Mouse (Mus musculus): ENCODE data around the gene Gp1bb.
A peak's percentile ranks its signal among the peaks of the same experiment; 100 is the strongest.

The Gp1bb gene

DNA sequence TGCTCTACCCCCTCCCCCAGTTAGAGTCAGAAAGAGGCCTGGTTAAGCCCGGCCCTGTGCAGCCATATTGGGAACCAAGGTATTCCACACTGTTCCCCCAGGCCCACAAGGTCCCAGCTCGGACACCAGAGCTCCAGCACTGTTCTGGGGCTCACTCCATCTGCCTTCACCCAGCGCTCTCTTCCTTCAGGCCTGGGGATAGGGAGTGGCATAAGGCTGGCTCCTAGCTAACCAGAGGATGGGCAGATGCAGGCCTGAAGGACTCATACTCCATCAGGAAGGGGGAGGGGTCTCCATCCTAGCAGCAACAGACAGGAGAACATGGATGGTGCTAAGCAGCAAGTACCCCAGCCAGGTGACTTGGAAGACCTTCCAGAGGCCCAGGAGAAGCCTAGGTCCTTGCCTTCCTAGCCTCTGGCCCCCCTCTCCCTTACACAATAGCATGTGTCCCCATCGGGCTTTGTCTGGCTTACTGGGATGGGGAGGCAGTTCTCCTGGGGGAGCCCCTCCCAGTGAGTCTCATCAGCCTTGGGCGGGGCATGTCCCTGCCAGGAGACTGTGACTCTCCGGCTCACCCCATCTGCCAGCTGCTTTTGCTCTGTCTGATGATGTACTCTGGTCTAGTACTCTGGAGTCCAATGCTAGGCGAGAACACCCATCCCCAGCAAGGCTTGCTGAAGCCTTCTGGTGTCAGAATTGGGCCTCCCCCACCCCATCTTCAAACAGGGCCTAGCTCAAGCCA is 6.2 kb upstream of the Gp1bb start:
- peak; percentile 57 for DNase-seq

DNA sequence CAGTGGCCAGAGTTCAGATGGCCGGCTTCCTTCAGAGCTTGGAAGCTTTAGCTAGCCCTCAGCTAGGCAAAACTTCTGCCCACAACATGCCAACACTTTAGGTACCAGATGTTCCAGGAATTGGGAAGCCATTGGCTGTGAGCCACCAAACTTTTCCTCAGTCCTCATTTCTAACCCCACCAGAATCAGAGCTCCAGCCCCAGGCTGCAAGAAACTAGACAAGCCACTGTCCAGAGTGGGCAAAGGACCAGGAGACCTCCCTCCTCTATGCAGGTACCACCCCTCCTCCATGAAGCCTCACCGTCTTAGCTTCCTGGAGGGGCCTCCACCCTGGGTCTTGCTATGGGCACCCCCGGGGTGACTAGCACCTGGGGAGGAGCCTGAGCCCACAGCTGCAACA is 5.0 kb upstream of the Gp1bb start:
- peak; percentile 75 for DNase-seq

DNA sequence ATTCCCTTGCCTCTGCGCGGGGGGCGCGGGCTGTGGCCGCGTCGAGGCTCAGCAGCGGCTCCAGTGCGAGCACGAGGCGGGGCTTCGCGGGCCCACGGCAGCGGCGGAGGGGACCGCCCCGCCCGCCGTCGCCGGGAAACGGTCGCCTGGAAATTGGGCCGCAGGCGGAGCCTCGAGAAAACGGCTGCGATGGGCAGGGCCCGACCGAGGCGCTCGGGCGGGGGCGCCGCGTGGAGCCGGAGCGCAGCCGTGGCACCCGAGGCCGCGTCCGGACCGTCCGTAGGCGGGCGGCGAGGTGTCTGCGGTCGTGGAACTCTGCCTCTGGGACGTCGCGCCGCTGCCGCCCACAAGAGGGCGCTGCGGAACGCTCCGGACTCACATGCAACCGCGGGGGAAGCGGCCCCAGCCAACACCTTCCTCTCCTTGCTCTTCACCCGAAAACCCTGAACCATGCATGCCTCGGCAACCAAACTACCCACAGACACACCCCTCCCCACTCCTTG is 4.2 kb upstream of the Gp1bb start, which contains the start of gene Gm49601:
TSS of gene Gm49601 (minus strand) at position 52 of the 503 bp plus-strand sequence.
- peak; percentile 90 for DNase-seq

DNA sequence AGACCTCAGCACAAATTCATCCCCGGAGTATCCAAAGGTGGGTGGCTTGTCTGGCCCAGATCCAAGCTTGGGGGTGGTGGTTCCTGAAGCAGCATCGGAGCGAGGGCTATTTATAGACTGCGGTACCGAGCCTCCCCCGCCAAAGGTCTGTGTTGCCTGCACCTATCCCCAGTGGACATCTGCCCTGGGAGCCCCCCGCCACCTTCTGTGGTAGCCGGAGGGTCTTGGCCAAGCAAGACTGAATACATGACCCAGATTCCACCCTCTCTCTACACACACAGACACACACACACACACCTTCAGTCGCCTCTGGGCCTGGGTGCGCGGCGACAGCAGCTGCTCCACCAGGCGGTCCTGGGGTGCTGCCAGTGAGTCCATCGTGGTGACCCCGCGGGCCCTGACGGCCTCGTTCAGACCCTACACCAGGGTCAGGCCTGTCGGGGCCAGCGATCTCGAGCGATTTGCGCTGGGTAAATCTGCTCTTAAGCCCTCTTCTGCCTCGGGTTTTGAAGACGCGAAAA is 3.6 kb upstream of the Gp1bb start:
- peak; percentile 76 for DNase-seq

DNA sequence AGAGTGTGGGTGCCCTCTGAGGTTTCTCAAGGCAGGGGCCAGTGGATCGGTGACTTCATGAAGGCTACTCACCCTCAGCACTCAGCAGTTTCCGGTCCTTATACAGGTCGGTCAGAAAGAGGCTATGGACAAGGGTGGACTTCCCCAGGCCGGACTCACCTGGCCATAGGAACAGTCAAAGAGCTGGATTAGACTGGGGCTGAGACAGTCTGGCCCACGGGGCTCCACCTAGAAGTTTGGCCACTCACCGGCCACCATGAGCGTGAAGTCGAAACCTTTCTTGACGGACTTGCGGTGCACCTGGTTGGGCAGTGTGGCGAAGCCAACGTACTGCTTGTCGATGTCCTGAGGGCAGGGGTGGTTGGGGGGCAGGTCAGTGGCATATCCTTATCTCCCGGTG is 2.9 kb upstream of the Gp1bb start:
- DNase-seq: peak; percentile 48

DNA sequence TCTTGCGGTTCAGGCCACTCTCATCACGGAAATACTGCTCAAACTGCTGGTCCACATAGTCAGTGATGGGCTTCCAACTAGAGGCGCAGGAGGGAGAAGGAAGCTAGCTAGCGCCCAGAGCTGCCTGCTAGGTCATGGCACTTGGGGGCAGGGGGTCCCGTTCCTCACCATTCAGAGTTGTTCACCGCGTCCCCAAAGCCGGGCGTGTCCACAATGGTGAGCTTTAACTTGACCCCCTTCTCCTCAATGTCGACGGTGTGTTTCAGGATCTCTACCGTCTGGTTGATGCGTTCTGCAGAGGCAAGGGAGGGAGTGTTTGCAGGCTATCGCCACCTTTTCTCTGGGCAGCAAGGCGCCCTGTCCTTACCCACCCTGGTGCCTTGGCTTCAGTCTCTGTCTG is 2.4 kb upstream of the Gp1bb start:
- DNase-seq: no peak

DNA sequence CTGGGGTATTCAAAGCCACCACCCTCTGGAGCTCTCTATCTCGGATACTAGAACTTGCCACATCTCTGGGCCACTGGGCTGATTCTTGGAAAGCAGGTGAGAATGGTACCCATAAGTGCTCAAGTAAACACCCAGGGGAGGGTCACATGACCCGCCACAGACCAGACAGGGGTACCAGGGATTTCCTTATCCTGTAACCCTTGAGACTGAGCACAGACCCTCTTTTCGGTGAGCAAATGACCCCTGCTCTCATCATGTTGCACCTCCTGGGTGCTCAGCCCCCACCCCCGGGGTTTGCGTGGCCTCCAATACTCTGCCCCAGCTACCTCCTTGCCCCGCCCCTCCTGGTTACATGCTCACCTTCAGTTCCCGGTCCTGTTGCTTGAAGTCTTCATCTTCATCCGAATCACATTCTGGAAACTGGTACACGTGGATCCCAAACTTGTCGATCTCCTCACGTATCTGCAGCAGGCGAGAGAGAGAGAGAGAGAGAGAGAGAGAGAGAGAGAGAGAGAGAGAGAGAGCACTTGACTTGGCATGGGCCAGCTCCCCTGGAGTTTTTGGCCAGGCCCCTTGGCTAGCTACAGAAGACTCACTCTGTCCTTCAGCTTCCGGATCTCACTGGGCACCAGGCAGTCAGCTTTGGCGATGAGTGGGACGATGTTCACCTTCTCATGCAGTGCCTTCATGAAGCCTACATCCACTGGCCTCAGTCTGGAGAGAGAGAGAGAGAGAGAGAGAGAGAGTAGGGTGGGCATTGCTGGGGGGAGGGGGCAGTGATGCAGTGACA is 1.7 kb upstream of the Gp1bb start:
- peak; percentile 62 for DNase-seq

DNA sequence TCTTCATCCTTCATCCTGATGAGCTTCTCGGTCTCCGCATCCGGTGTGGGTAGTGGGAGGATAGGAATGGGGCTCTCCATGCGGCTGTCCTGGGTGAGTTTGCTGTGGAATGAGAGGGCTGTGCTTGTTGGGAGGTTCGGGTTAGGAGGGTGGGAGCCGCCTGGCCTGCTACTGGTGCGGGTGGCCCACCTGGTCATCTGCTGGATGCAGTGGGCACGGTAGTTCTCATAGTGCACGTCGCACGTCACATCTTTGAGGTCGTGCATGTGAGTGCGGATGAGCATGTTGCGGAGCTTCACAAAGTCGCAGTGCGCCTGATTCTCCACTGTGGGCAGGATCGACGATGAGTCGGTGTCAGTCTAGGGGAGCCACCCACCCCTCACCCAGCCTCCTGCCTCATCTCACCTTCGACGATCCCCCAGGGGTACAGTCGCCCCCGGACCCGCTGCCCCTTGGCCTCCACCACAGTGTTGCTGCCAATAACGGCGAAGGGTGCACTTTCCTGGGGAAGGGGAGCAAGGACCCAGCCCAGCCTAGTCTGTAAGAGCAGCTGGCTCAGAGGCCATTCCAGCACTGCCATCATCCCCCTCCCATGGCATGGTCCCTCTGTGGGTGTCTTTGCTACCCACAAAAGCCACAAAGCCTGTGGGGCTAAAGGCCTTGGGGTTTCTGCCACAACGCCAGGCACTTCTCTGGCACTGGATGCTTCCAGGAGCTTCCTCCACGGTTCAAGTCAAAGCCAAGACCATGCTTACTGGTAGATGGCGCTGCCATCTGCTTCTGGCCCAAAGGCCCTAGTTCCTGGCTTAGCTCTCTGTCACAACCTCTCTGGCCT is 930 bp upstream of the Gp1bb start:
- DNase-seq: no peak

DNA sequence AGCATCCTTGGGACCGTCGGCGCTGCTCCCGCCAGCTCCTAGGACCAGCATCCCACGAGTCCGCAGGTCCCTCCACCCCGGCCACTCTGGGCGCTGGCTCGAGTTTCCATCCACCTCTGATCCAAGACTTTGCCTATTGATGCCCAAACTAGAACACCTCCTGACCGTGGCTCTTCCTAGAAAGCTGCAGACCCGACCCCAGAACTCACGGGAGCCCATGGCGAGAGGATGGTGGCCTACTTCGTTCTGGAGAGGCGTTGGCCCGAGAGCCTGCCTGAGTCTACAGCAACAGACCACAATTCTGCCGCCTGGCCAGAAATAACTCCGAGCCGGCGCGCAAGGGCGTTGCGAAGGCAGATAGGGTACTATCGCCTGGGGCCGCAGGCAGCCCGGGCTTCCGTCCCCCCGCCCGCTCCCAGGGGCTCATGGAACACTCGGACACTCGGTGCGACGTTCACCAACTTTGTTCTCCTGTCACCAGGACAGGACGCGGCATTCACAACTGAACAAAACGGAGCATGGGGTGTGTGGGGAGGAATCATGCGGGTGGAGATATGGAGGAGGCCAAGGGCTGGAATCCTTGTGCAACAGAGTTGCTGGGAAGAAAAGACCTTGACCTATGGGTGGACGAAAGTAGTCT is 721 bp downstream of the Gp1bb start:
- DNase-seq: peak; percentile 35

DNA sequence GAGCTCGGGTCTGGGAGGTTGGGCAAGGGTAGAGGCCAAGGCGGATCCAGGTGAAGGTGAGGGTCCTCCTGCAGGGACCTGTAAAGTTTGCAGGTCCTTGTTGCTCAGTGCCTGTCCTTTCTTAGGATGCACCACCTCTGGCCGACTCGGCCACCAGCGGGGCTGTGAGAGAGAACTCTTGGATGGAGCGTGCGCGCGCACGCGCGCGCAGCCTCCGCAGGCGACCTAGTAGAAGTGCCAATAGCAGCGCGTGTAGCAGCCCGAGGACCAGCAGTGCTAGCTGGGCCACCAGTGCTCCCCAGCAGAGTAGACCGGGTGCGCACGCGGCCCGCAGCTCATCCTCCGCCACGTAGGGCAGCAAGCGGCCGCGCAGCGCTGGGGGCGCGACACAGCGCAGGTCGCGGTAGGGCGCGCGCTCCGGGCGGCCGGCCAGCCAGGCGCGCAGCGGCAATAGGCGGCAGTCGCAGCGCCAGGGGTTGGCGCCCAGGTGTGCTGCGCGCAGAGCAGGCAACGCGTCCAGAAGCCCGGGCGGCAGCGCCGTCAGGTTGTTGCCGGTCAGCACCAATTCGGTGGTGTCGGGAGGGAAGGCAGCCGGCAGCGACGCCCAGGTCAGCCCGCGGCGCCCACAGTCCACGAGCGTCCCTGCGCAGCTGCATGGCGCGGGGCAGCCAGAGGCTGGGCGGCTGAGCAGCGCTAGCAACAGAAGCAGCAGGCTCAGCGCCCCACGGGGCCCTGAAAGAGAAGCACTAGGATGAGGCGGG is 1.4 kb downstream of the Gp1bb start:
- DNase-seq: peak; percentile 66

DNA sequence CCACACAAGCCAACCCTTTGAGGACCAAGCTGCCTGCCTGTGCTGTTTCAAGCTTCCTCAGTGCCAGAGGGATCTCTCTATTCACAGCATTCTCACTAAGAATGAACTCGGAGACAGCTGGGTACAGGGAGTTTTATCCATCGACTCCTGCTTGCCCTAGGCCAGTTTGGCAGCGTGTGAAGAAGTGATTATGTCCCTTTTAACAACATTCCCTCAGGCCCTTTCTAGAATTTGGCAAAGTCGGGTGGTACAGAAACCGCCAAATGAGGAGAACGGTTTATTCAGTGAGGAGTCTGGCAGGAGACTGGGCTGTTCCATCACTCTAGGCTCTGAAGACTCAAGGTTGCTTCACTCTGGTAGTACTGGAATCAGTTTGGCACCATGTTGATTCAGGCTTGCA is 2.0 kb downstream of the Gp1bb start:
- DNase-seq: no peak

DNA sequence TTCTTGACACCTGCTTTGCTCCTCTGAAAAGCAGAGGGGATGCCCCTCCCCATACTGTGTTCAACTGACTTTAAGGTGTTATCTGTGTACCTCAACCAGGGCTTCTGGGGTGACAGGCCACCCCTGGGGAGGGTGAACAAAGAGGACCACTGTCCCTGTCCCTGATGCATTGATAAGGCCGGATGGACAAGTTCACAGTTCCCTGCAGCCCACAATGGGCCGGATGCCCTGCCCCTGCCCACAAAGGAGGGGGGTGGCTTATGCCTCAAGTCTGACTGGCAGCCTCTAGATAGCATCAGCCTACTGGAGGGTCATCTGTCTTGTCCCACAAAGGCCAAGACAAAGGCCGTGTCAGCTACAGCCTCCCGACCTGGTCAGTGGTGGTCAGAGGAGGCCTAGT is 3.1 kb downstream of the Gp1bb start:
- DNase-seq: peak; percentile 41

DNA sequence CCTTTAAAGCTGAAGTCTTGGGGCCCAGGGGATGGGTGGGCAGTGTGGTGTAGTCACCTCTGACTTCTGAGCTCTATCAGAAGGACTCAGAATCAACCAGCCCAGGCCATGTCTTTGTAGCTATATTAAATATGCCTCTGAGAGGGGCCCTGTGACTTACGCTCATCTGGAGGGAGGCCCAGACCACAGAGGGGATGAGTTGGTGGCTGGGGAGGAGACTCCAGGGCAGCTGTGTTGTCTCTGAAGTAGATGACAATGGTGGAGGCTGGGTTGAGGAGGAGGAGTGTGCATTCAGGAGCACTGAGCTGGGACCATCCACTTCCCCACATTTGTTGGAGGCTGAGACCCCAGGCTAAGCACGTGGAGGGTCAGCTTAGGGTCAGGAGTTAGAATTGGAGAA is 3.9 kb downstream of the Gp1bb start:
- DNase-seq: peak; percentile 31

DNA sequence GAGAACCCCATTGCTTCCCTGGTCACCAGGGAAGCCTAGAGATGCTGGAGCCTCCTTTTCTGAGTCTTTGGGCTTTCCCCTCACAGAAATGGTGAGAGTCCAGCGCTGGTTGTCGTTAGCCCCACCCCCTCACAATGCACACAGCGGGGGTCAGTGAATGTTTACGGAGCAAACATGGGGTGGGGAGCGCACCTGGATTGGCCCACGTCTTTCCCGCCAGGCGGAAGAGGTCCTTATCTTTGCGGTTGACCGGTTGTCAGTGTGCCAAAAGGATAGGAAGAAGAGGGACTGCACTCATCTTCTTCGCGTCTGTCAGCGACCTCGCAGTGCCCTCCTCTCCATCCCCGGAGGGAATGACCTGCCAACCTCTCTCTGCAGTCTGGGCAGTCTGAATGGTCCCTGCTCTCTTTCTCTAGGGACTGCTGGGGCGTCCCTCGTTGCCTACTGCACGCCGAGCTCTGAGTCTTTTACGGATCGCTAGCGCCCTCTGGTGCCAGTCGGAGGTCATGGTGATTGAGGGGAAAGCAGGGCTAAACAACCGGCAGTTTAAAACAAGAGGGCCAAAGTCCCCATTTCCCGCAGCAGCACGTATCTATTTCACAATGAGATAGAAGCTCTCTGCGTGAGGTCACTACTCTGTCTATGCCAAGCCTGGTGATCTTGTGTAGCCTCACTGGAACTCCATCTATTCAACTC is 4.7 kb downstream of the Gp1bb start:
- DNase-seq: peak; percentile 91

DNA sequence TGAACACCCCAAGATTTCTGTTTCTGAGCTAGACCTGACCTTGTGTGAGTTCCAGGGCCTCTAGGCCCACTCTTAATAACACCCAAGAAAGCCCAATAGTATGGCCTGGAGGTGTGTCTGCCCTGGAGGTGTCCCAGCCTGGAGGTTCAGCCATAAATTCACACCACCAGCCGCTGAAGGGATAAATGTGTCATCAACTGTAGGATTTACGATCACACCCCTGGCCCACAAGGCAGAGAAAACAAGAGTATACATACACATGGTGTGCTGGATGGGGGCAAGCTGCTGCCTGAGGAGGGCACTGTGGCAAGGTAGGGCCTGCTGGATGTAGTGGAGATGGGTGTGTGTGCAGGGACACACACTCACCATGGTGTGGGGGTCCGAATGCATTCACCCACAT is 8.9 kb downstream of the Gp1bb start:
- no peak for DNase-seq

DNA sequence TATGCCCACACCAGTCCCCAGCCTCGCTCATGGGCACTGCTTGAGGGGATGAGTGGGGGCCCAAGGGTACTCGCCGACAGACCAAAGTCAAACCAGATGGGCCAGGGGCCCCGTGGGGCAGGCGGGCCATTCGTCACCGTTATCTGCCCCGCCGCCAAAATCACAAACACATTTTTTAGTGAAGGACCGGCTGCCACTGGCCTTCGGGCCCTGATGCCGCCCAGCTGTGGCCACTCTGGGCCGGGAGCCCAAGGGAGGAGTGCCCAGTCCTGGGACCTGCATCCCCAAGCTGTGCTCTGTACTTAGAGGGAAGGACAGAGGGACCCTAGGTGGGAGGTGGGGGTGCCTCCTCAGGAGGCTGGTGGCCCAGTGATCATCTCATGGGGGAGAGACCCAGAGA is 10.5 kb downstream of the Gp1bb start:
- no peak for DNase-seq

DNA sequence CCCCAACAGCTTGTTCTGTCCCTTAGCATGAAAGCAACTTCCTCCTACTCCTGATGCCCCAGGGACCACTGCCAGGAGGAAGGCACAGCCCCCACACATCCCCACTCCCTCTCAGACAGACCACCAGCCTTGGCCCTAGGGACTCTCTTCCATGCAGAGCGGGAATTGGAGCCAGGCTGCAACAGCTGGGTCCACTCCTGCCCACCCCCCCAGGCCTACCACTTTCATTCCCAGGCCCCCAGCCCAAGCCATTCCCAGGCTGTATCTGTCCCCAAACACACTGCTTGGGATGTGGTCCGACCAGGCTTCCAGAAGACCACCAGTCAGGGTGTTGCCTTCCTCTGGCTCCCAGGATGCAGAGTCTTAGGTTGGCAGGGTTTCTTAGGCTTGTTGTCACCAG is 13.1 kb downstream of the Gp1bb start:
- DNase-seq: no peak

DNA sequence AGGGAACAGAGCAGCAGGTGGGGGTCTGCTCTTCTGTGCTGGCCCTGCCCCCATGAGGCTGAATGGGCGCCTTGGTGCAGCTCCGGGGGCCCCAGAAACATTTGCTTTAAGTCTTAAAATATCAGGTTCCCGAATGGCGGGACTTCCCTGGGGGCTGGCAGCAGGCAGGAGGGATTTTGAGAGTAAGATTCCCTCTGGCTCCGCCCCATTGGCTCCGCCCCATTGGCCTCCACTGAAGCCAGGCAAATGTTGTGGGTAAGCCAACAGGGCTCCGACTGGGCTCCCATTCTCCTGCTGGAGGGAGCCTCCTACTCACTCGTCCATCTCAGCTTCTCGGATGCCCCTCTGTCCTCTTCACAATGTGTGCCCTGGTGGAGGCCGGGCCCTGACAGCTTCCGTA is 14.0 kb downstream of the Gp1bb start:
- DNase-seq: no peak

DNA sequence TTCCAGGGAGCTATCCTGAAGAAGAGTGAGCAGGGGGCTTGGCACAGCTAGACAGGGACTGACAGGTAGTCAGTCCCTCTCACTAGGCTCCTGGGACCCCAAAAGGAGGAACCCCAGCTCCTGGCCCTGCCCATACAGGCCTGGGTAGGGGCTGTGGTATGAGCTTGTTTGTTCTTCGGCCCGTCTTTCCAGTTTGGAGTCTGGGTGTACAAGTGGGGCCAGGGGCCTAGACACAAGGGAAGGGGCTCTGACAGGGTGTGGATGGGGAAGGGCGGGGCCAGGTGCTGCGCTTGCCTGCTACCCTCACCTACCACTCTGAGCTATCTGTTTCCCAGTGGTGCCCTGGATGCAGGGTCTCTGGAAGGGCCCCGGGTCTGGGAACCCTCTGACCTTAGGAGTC is 16.5 kb downstream of the Gp1bb start:
- DNase-seq: no peak

DNA sequence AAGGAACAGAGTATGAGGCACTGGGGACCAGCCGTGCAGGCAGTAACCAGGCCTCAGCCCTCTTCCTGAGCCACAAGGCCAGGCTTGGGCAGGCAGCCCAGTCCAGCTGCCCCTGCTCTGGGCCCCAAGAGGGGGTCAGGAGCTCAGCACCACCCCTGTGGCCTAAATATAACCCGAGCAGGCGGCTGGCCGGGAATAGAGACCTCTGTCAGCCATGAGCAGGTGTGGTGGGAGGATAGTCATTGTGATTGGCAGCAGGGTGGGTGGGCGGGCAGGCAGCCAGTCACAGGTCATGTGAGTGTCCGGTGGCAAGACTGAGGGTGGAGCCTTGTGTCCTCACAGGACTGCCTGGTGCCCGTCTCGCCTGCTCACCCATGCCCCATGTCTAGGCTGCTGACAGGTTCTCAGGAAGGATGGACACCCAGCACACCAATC is 17.9 kb downstream of the Gp1bb start:
- no peak for DNase-seq

DNA sequence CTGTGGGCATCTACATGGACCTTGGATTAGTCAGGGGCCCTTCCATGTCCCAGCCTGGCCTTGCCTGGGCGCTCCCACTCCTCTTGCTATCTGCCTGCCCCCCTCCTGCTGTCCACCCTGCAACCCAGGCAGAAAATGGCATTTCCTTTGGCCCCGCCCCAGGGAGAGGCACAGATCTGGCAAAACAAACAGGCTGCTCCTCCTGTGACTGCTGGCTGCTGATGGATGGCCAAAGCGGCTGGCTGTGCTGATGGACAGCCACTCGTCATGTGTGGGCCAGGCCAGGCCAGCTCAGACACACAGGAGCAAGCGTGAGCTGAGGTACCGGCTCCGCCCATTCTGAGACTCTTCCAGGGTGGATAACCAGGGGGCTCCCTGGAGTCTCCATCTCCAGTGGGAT is 20.8 kb downstream of the Gp1bb start:
- DNase-seq: no peak

Measured in cerebellum, adult 9-10 months (tissue).